Mouse (Mus musculus) spleen, adult 10 weeks (tissue): ENCODE results near the gene Pten. TPM values are rescaled to one million over a fixed set of nuclear protein-coding genes. Genes with fewer than 3 reads are reported as not detected.

Experiments
- polyA plus RNA-seq: library from polyadenylated mRNA; stranded (reverse); fragments of 350-450 nt; fragmentation: Illumina TruSeq; extraction: RNeasy Lipid Tissue Mini Kit (QIAGEN cat#74804); gene quantifications from one replicate; pipeline ENCODE4 v1.2.3, GENCODE M21; 2015; ENCODE audit warnings: low replicate concordance; ENCODE audit not compliant: insufficient read depth

Pten gene
- 116 TPM for polyA plus RNA-seq

GRCm38 (mm10) chr19:32756900-32757725 is at the start of gene Pten:
Pten (plus strand) TSS chr19:32757497.

GRCm38 (mm10) chr19:32739686-32740085 is 17.6 kb upstream of the Pten start, which contains the start of gene Atad1:
Atad1 (minus strand) TSS chr19:32739786.

Other genes starting within 250 kb of the Pten start
- gene Papss2, start 161.7 kb upstream of the Pten start, polyA plus RNA-seq: 9.3 TPM
- gene Atad1, start 17.7 kb upstream of the Pten start, polyA plus RNA-seq: 103 TPM